Mouse (Mus musculus) forebrain, embryonic 11.5 days (tissue): ENCODE measurements around the gene Olfml3. TPM values are rescaled to one million over a fixed set of nuclear protein-coding genes. Genes with fewer than 3 reads are reported as not detected.

Experiments
- ATAC-seq: fragments of 200-750 bp; cut with Nextera tagmentation; replicated peaks from 2 replicates; pipeline ENCODE4 v1.8.0; 2017; ENCODE audit warnings: moderate TSS enrichment; ENCODE audit not compliant: low FRiP score
- DNase-seq: peaks from one replicate; pipeline ENCODE4 v3.0.0-alpha.2; 2017; ENCODE audit warnings: low spot score
- H3K27ac ChIP-seq: fragments of 300-500 bp; sonication (generic); 2 replicates; pipeline ENCODE4 v1.5.1; 2014; ENCODE audit warnings: low read depth, low read length
- H3K27me3 ChIP-seq: fragments of 300-500 bp; sonication (generic); 2 replicates; pipeline ENCODE4 v1.6.1; 2014; ENCODE audit warnings: mild to moderate bottlenecking, low read length, mixed read lengths; ENCODE audit not compliant: control insufficient read depth, insufficient read depth
- H3K36me3 ChIP-seq: fragments of 300-500 bp; sonication (generic); 2 replicates; pipeline ENCODE4 v1.6.1; 2014; ENCODE audit warnings: mild to moderate bottlenecking, low read length, moderate library complexity, mixed read lengths; ENCODE audit not compliant: control insufficient read depth, insufficient read depth
- H3K4me1 ChIP-seq: fragments of 300-500 bp; sonication (generic); replicated peaks from 2 replicates; pipeline ENCODE4 v1.6.1; 2014; ENCODE audit warnings: low read length, mixed read lengths; ENCODE audit not compliant: control insufficient read depth, insufficient read depth
- H3K4me2 ChIP-seq: fragments of 300-500 bp; sonication (generic); 2 replicates; pipeline ENCODE4 v1.6.1; 2014; ENCODE audit warnings: low read depth, mild to moderate bottlenecking, low read length, moderate library complexity, mixed read lengths; ENCODE audit not compliant: severe bottlenecking
- H3K4me3 ChIP-seq: fragments of 300-500 bp; sonication (generic); 2 replicates; pipeline ENCODE4 v1.5.1; 2014; ENCODE audit warnings: low read depth, low read length
- H3K9ac ChIP-seq: fragments of 300-500 bp; sonication (generic); 2 replicates; pipeline ENCODE4 v1.6.1; 2014; ENCODE audit warnings: low read length
- H3K9me3 ChIP-seq: fragments of 300-500 bp; sonication (generic); 2 replicates; pipeline ENCODE4 v1.6.1; 2016; ENCODE audit warnings: low read length, mixed read lengths; ENCODE audit not compliant: control insufficient read depth
- WGBS: fragments of 180-500 bp; shearing (Covaris S2); extraction: QIAGEN DNeasy Blood & Tissue Kit; methylation state at CpG from one replicate; pipeline ENCODE4 v1.1.7; 2014; 5-methylcytosine and 5-hydroxymethylcytosine counted together
- polyA plus RNA-seq: library from polyadenylated mRNA; unstranded; fragments of >200 nt; fragmentation: Nextera tagmentation; extraction: Ambion mirVana; gene quantifications from 2 replicates; pipeline ENCODE4 v1.2.1, GENCODE M21; 2014

Olfml3 gene
- 6.4 and 8.7 TPM in 2 replicates for polyA plus RNA-seq

GRCm38 (mm10) chr3:103737778-103738571 is at the start of gene Olfml3:
Olfml3 (minus strand) TSS chr3:103738001.
- Histone ChIP-seq H3K9ac (peak within 1 kb of the TSS; percentile 51), H3K9me3 (no peaks in the 10 kb centered on the region), H3K27me3 (no peaks in the 10 kb centered on the region), H3K36me3 (no peaks in the 10 kb centered on the region), H3K4me2 (peak within 1 kb of the TSS; percentile 49), H3K27ac (peak within 1 kb of the TSS; percentile 89), H3K4me1 (peaks cover 28% of the 10 kb centered on the region), H3K4me3 (peak within 1 kb of the TSS; percentile 24)
- under 1% methylated on average over 18 of the region's 18 CpGs for WGBS
- peak; percentile 91 for DNase-seq
- peak; percentile 86 for ATAC-seq

DNA sequence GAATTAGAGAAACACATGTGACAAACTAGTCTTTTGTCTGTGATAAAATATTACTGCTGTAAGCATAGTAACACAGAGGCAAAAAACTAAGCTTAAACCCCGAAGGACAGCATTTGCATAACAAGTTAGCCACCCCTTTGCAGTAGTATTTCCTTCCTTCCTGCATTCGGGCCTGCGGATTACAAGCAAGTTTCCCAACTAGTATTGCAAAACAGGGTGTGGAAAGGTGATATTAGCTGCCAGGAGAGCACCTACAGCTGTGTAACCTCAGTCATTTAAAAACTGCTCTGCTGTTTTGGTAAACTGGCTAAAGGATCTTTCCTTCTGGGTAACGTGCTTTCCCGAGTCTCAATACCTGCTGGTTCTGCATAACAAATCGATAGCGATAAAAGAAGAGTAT is 49.4 kb upstream of the Olfml3 start:
- no peak overlapping the region for H3K4me2 ChIP-seq
- H3K4me3 ChIP-seq: no peak overlapping the region
- H3K9ac ChIP-seq: no peak overlapping the region
- no peak overlapping the region for H3K27ac ChIP-seq
- 65% methylated on average over 7 of the region's 7 CpGs for WGBS
- peaks cover 4% of the 10 kb centered on the region; the same call in 1 of the 2 replicates for H3K4me1 ChIP-seq
- no peaks in the 10 kb centered on the region for H3K36me3 ChIP-seq
- DNase-seq (no peak), ATAC-seq (no peak)
- no peaks in the 10 kb centered on the region for H3K27me3 ChIP-seq
- no peaks in the 10 kb centered on the region for H3K9me3 ChIP-seq

DNA sequence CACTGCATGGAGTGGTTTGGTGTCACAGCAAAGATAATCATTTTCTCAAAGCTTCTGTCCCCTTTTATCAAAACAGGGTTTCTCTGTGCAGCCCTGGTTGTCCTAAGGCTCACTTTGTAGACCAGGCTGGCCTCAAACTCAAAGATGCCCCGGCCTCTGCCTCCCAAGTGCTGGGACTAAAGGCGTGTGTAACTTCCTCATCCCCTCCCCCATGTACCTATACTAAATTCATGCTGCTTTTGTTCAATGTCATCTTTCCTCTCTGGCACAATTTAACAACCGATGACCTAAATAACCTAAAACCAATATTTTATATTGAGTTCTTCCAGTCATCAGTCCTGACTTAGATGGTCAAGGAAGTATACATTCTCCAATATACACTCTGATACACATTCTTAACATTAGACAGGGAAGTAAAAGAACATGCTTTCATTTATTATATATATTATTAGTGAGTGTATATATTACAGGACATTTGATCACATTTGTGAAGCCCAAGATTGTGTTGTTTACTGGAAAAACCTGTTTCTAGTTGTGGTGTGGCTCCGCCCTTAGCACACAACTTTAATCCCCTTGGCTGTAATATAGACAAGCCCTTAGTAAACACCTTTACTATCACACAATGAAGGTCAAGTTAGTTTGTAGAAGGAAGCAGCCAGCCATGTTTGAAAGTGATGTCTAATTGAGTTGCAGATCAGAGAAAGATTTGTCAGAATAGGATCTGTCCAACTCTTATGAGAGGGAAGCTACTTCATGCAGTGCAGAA is 45.2 kb upstream of the Olfml3 start:
- Histone ChIP-seq H3K9me3 (no peaks in the 10 kb centered on the region), H3K9ac (no peak overlapping the region), H3K4me1 (no peaks in the 10 kb centered on the region), H3K4me3 (no peak overlapping the region), H3K27ac (no peak overlapping the region), H3K36me3 (no peaks in the 10 kb centered on the region), H3K27me3 (no peaks in the 10 kb centered on the region), H3K4me2 (no peak overlapping the region)
- WGBS: 91% methylated on average over 4 of the region's 4 CpGs
- DNase-seq: no peak
- no peak for ATAC-seq

- no peaks in the 10 kb centered on the region for H3K4me1 ChIP-seq
- no peaks in the 10 kb centered on the region for H3K9me3 ChIP-seq
- no peak overlapping the region for H3K4me2 ChIP-seq
- H3K27ac ChIP-seq: no peak overlapping the region
- DNase-seq: no peak
- H3K9ac ChIP-seq: no peak overlapping the region
- ATAC-seq: no peak
- H3K27me3 ChIP-seq: no peaks in the 10 kb centered on the region
- no peaks in the 10 kb centered on the region; the same call in 1 of the 2 replicates for H3K36me3 ChIP-seq
- no peak overlapping the region for H3K4me3 ChIP-seq
- WGBS: 82% methylated on average over 5 of the region's 5 CpGs
These were observed 43.0 kb upstream of the Olfml3 start for GRCm38 (mm10) chr3:103780777-103781176.

GRCm38 (mm10) chr3:103780271-103780670 is 42.5 kb upstream of the Olfml3 start:
- 88% methylated on average over 3 of the region's 3 CpGs for WGBS
- no peak overlapping the region for H3K9ac ChIP-seq
- no peak overlapping the region for H3K4me3 ChIP-seq
- no peak for DNase-seq
- no peaks in the 10 kb centered on the region for H3K9me3 ChIP-seq
- no peak for ATAC-seq
- no peak overlapping the region for H3K4me2 ChIP-seq
- no peaks in the 10 kb centered on the region for H3K4me1 ChIP-seq
- H3K27ac ChIP-seq: no peak overlapping the region
- H3K27me3 ChIP-seq: no peaks in the 10 kb centered on the region
- no peaks in the 10 kb centered on the region; the same call in 1 of the 2 replicates for H3K36me3 ChIP-seq

GRCm38 (mm10) chr3:103779183-103779582 is 41.4 kb upstream of the Olfml3 start:
- Histone ChIP-seq H3K4me3 (no peak overlapping the region), H3K9me3 (no peaks in the 10 kb centered on the region), H3K27me3 (no peaks in the 10 kb centered on the region), H3K36me3 (no peaks in the 10 kb centered on the region; the same call in 1 of the 2 replicates), H3K9ac (no peak overlapping the region), H3K4me2 (no peak overlapping the region), H3K27ac (no peak overlapping the region), H3K4me1 (no peaks in the 10 kb centered on the region)
- DNase-seq: no peak
- no peak for ATAC-seq
- WGBS: 80% methylated on average over 7 of the region's 7 CpGs

- WGBS: 87% methylated on average over 6 of the region's 6 CpGs
- H3K27me3 ChIP-seq: no peaks in the 10 kb centered on the region
- H3K4me1 ChIP-seq: no peaks in the 10 kb centered on the region
- ATAC-seq (no peak), DNase-seq (no peak)
- H3K4me3 ChIP-seq: no peak overlapping the region
- H3K27ac ChIP-seq: no peak overlapping the region
- no peaks in the 10 kb centered on the region for H3K9me3 ChIP-seq
- no peak overlapping the region for H3K4me2 ChIP-seq
- H3K9ac ChIP-seq: no peak overlapping the region
- no peaks in the 10 kb centered on the region; the same call in 1 of the 2 replicates for H3K36me3 ChIP-seq
These were observed 40.9 kb upstream of the Olfml3 start for GRCm38 (mm10) chr3:103778660-103779059.

GRCm38 (mm10) chr3:103777940-103778339 is 40.1 kb upstream of the Olfml3 start:
- no peaks in the 10 kb centered on the region for H3K4me1 ChIP-seq
- H3K9ac ChIP-seq: no peak overlapping the region
- H3K4me3 ChIP-seq: no peak overlapping the region
- no peaks in the 10 kb centered on the region for H3K9me3 ChIP-seq
- ATAC-seq: no peak
- no peak overlapping the region for H3K4me2 ChIP-seq
- no peaks in the 10 kb centered on the region; the same call in 1 of the 2 replicates for H3K36me3 ChIP-seq
- DNase-seq: no peak
- WGBS: 92% methylated on average over 11 of the region's 11 CpGs
- no peak overlapping the region for H3K27ac ChIP-seq
- H3K27me3 ChIP-seq: no peaks in the 10 kb centered on the region
